Mouse (Mus musculus) lung, adult 2 months (tissue): ENCODE measurements around the gene Polr3gl.

Experiments used
- CTCF ChIP-seq: fragments of 200-500 bp; IDR thresholded peaks from 2 replicates; pipeline ENCODE4 v1.5.1; 2011; ENCODE audit warnings: mild to moderate bottlenecking, low read length, control low read depth; ENCODE audit not compliant: insufficient read depth
- POLR2A ChIP-seq: fragments of 200-500 bp; IDR thresholded peaks from 2 replicates; pipeline ENCODE4 v1.6.1; 2011; ENCODE audit warnings: low read depth, mild to moderate bottlenecking, control low read depth, low read length, borderline replicate concordance; ENCODE audit errors: extremely low read depth

DNA sequence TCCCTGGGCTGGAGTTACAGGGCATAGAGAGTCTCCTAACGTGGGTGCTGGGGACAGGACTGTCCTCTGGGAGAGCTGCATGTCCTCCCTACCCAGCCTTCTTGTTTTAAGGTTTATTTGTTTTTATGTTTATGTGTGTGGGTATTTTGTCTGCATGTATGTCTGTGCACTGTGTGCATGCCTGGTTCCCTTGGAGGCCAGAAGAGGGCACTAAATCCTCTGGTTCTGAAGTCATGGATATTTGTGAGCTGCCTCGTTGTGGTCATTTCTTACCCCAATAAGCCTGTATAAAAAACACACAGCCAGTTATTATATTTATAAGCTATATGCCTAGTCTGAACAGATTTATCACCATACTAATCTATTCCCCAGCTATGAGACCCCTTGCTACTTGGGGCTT, 59.7 kb downstream of the Polr3gl start:
- TF ChIP-seq POLR2A (no peak), CTCF (no peak)
